16 mouse cellular contexts compared by ENCODE assay signal in the genomic region with DNA sequence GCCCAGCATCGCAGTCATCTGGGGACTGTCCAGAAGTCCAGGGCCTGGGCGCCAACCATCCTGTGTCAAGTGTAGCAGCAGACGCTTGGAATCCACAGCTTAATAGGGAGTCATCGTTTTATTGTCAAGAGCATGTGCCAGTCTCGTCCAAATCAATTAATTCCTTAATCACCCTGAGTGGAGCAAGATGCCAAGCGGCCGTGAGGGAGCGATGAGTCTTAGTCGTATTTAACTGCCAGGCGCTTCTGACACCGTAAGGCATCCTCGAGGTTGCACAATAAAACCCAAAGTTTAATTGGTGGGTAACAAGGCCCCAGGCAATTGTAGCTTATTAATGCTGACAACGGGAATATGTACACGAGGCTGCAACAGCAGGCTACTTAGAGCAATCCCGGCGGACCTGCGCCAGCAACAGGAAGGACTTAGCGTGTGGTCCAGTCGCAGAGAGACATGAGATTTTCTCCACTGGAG.
DNase-seq lines count a peak whose midpoint lies in the region; ATAC-seq and TF ChIP-seq lines count a peak whose summit lies in the region.
"Had no signal": no experiment of that assay in that cellular context is flagged by ENCODE, and none has a peak within 500 bp of the region (broad histone marks: within the 10 kb centered on the region; RNA-seq: fewer than 3 reads in every experiment).

No protein-coding gene starts in this region.

- 0 out of 2 replicates have a peak overlapping the region, but pooled peaks have one; percentile 2 for H3K4me2 ChIP-seq in midbrain, embryonic 13.5 days (replicated peaks)
- no peak overlapping the region for H3K4me2 ChIP-seq in midbrain, embryonic 15.5 days
- H3K4me2 ChIP-seq: heart, embryonic 12.5 days; limb, embryonic 13.5 days had no signal

- TF ChIP-seq POLR2A in cerebellum, adult 2 months (IDR thresholded peaks at IDR 0.05; ENCODE audit: borderline replicate concordance, insufficient read depth, low read length), result no peak
- no peak for TF ChIP-seq POLR2A in thymus, adult 2 months (IDR thresholded peaks at IDR 0.05; ENCODE audit: control insufficient read depth, extremely low read depth, insufficient read depth, low read length, poor library complexity)

- H3K4me3 ChIP-seq in cerebellum, adult 2 months (replicated peaks; ENCODE audit: insufficient read depth, low read depth, low read length), result no peak overlapping the region
- no peak overlapping the region for H3K4me3 ChIP-seq in gastrocnemius, adult 2 months
- no peak overlapping the region for H3K4me3 ChIP-seq in midbrain, embryonic 13.5 days (replicated peaks)
- H3K4me3 ChIP-seq in midbrain, embryonic 15.5 days, result no peak overlapping the region
- no peak overlapping the region for H3K4me3 ChIP-seq in thymus, adult 2 months (ENCODE audit: control insufficient read depth, insufficient read depth, low read length)
- H3K4me3 ChIP-seq: heart, embryonic 12.5 days; limb, embryonic 13.5 days had no signal

- H3K4me1 ChIP-seq in cerebellum, adult 2 months (ENCODE audit: control insufficient read depth, insufficient read depth, low read length), result no peaks in the 10 kb centered on the region
- 0 out of 2 replicates have a peak, but pooled peaks cover 3% of the 10 kb centered on the region for H3K4me1 ChIP-seq in midbrain, embryonic 13.5 days (replicated peaks)
- no peaks in the 10 kb centered on the region for H3K4me1 ChIP-seq in midbrain, embryonic 15.5 days
- H3K4me1 ChIP-seq in thymus, adult 2 months (replicated peaks; ENCODE audit: control insufficient read depth, insufficient read depth, low read length), result no peaks in the 10 kb centered on the region
- H3K4me1 ChIP-seq: heart, embryonic 12.5 days; limb, embryonic 13.5 days had no signal

- H3K36me3 ChIP-seq in midbrain, embryonic 13.5 days, result no peaks in the 10 kb centered on the region
- H3K36me3 ChIP-seq in midbrain, embryonic 15.5 days (replicated peaks), result no peaks in the 10 kb centered on the region
- H3K36me3 ChIP-seq in thymus, adult 2 months (ENCODE audit: control insufficient read depth, insufficient read depth, low read length), result no peaks in the 10 kb centered on the region
- H3K36me3 ChIP-seq: heart, embryonic 12.5 days; limb, embryonic 13.5 days had no signal

- peak; percentile 13 to 16 for DNase-seq in cerebellum, adult 2 months
- DNase-seq in gastrocnemius, adult 2 months, result peak; percentile 25
- no peak for DNase-seq in gastrocnemius, postnatal 14 days
- peak; percentile 68 for DNase-seq in retina, embryonic 14.5 days (ENCODE audit: low spot score)
- DNase-seq in thymus, adult 2 months, result no peak
- DNase-seq: adrenal gland, postnatal 25 days; right cerebral cortex, postnatal 25 days; thymus, postnatal 4 days had no signal

- no peaks in the 10 kb centered on the region for H3K27me3 ChIP-seq in cerebellum, adult 2 months (ENCODE audit: control insufficient read depth, insufficient read depth, low read length)
- no peaks in the 10 kb centered on the region for H3K27me3 ChIP-seq in midbrain, embryonic 13.5 days
- H3K27me3 ChIP-seq in midbrain, embryonic 15.5 days (replicated peaks), result no peaks in the 10 kb centered on the region
- H3K27me3 ChIP-seq in thymus, adult 2 months (ENCODE audit: control insufficient read depth, insufficient read depth, low read length), result no peaks in the 10 kb centered on the region
- H3K27me3 ChIP-seq: heart, embryonic 12.5 days; limb, embryonic 13.5 days had no signal

- TF ChIP-seq CTCF in cerebellum, adult 2 months (IDR thresholded peaks at IDR 0.05; ENCODE audit: borderline replicate concordance, insufficient read depth, low read depth, low read length), result no peak
- TF ChIP-seq CTCF in gastrocnemius, adult 2 months (IDR thresholded peaks at IDR 0.05), result no peak
- TF ChIP-seq CTCF in thymus, adult 2 months (IDR thresholded peaks at IDR 0.05; ENCODE audit: borderline replicate concordance, control insufficient read depth, extremely low read depth, insufficient read depth, low read length, poor library complexity), result no peak

- 13% methylated on average over 19 of the region's 19 CpGs for WGBS in cerebellum, adult 2 months
- WGBS in midbrain, embryonic 13.5 days, result 68% methylated on average over 19 of the region's 19 CpGs
- WGBS in midbrain, embryonic 15.5 days, result 61% methylated on average over 19 of the region's 19 CpGs
- WGBS in thymus, adult 2 months, result 95% methylated on average over 19 of the region's 19 CpGs

- H3K9me3 ChIP-seq in midbrain, embryonic 13.5 days, result no peaks in the 10 kb centered on the region
- no peaks in the 10 kb centered on the region for H3K9me3 ChIP-seq in midbrain, embryonic 15.5 days

- ATAC-seq in cerebellum, adult (ENCODE audit: insufficient number of reproducible peaks, low FRiP score, low TSS enrichment), result no peak
- peak; percentile 55; the same call in 1 of the 2 replicates for ATAC-seq in midbrain, embryonic 13.5 days
- no peak for ATAC-seq in midbrain, embryonic 15.5 days (replicated peaks)
- ATAC-seq: intestine, postnatal 0 days had no signal

- no peak overlapping the region for H3K27ac ChIP-seq in cerebellum, adult 2 months (ENCODE audit: insufficient read depth, low read length)
- no peak overlapping the region for H3K27ac ChIP-seq in gastrocnemius, adult 2 months
- no peak overlapping the region for H3K27ac ChIP-seq in midbrain, embryonic 13.5 days
- H3K27ac ChIP-seq in midbrain, embryonic 15.5 days, result no peak overlapping the region
- H3K27ac ChIP-seq in thymus, adult 2 months (ENCODE audit: control insufficient read depth, insufficient read depth, low read length), result no peak overlapping the region
- H3K27ac ChIP-seq: kidney, postnatal 0 days; limb, embryonic 13.5 days; macrophage had no signal

- intact Hi-C loops in gastrocnemius, adult 2 months (cut with DNase I), result no loop called here
- intact Hi-C loops in gastrocnemius, postnatal 14 days (cut with DNase I; ENCODE audit: low total_unique reads), result no loop called here

- no peak overlapping the region for H3K9ac ChIP-seq in midbrain, embryonic 13.5 days (replicated peaks)
- H3K9ac ChIP-seq in midbrain, embryonic 15.5 days, result no peak overlapping the region
- H3K9ac ChIP-seq: heart, embryonic 12.5 days; limb, embryonic 13.5 days had no signal

Comparison
In these comparisons a context has a peak if more than half of its experiments do, and no peak if none do; other contexts are left out.
1. DNase-seq: peak in cerebellum, adult 2 months (2 of 2), gastrocnemius, adult 2 months (single experiment) and retina, embryonic 14.5 days (single experiment); none in gastrocnemius, postnatal 14 days (single experiment) and thymus, adult 2 months (single experiment).